Mouse (Mus musculus): ENCODE results near the gene Fstl5. TPM values are rescaled to one million over a fixed set of nuclear protein-coding genes. Genes with fewer than 3 reads are reported as not detected.
"Not testable (repeated sequence)": the region's sequence is repeated elsewhere in the genome, so short reads cannot be mapped to it uniquely, and the experiment has no call there.

Fstl5 gene
- polyA plus RNA-seq, 1 experiment from 2014 or later, result 0.05 TPM

GRCm38 (mm10) chr3:76301026-76301773, 227.1 kb downstream of the Fstl5 start:
- WGBS, result 82% methylated on average over 2 of the region's 2 CpGs
- Histone ChIP-seq H3K36me3 (no peaks in the 10 kb centered on the region), H3K4me2 (no peak overlapping the region), H3K9me3 (replicated peaks) (no peaks in the 10 kb centered on the region), H3K4me1 (replicated peaks) (no peaks in the 10 kb centered on the region), H3K4me3 (no peak overlapping the region), H3K27ac (ENCODE audit: poor library complexity, severe bottlenecking) (no peak overlapping the region), H3K27me3 (replicated peaks) (no peaks in the 10 kb centered on the region), H3K9ac (no peak overlapping the region)
- no peak for ATAC-seq (ENCODE audit: insufficient number of reproducible peaks, low FRiP score)

GRCm38 (mm10) chr3:76316991-76317390, 242.9 kb downstream of the Fstl5 start:
- ATAC-seq (ENCODE audit: insufficient number of reproducible peaks, low FRiP score), result no peak
- no peaks in the 10 kb centered on the region for H3K4me1 ChIP-seq (replicated peaks)
- H3K9ac ChIP-seq, result no peak overlapping the region
- no peak overlapping the region for H3K4me2 ChIP-seq
- H3K4me3 ChIP-seq, result no peak overlapping the region
- H3K36me3 ChIP-seq, result no peaks in the 10 kb centered on the region
- H3K9me3 ChIP-seq (replicated peaks), result no peaks in the 10 kb centered on the region; the same call in 1 of the 2 replicates
- WGBS, result 79% methylated on average over 3 of the region's 3 CpGs
- H3K27me3 ChIP-seq (replicated peaks), result no peaks in the 10 kb centered on the region
- no peak overlapping the region for H3K27ac ChIP-seq (ENCODE audit: poor library complexity, severe bottlenecking)

- no peak overlapping the region for H3K4me2 ChIP-seq
- H3K4me3 ChIP-seq, result no peak overlapping the region
- 82% methylated on average over 4 of the region's 4 CpGs for WGBS
- H3K27me3 ChIP-seq (replicated peaks), result no peaks in the 10 kb centered on the region
- ATAC-seq (ENCODE audit: insufficient number of reproducible peaks, low FRiP score), result no peak
- H3K9ac ChIP-seq, result no peak overlapping the region
- no peaks in the 10 kb centered on the region for H3K36me3 ChIP-seq
- no peaks in the 10 kb centered on the region for H3K4me1 ChIP-seq (replicated peaks)
- no peak overlapping the region for H3K27ac ChIP-seq (ENCODE audit: poor library complexity, severe bottlenecking)
- no peaks in the 10 kb centered on the region; the same call in 1 of the 2 replicates for H3K9me3 ChIP-seq (replicated peaks)
These were observed 245.5 kb downstream of the Fstl5 start for GRCm38 (mm10) chr3:76319531-76319930.

GRCm38 (mm10) chr3:76322431-76322830, 248.4 kb downstream of the Fstl5 start:
- Histone ChIP-seq H3K4me2 (no peak overlapping the region), H3K9me3 (replicated peaks) (no peaks in the 10 kb centered on the region; the same call in 1 of the 2 replicates), H3K9ac (no peak overlapping the region), H3K36me3 (no peaks in the 10 kb centered on the region), H3K27me3 (replicated peaks) (no peaks in the 10 kb centered on the region), H3K4me1 (replicated peaks) (no peaks in the 10 kb centered on the region), H3K27ac (ENCODE audit: poor library complexity, severe bottlenecking) (no peak overlapping the region), H3K4me3 (no peak overlapping the region)
- ATAC-seq (ENCODE audit: insufficient number of reproducible peaks, low FRiP score), result no peak
- WGBS, result 83% methylated on average over 1 of the region's 1 CpGs

- WGBS, result 71% methylated on average over 4 of the region's 4 CpGs
- Histone ChIP-seq H3K27me3 (replicated peaks) (no peaks in the 10 kb centered on the region), H3K9ac (no peak overlapping the region), H3K4me2 (no peak overlapping the region), H3K36me3 (no peaks in the 10 kb centered on the region), H3K4me3 (no peak overlapping the region), H3K4me1 (replicated peaks) (no peaks in the 10 kb centered on the region), H3K9me3 (replicated peaks) (no peaks in the 10 kb centered on the region), H3K27ac (ENCODE audit: poor library complexity, severe bottlenecking) (no peak overlapping the region)
- ATAC-seq (ENCODE audit: insufficient number of reproducible peaks, low FRiP score), result no peak
These were observed 262.9 kb downstream of the Fstl5 start for GRCm38 (mm10) chr3:76336922-76337321.

- Histone ChIP-seq H3K27me3 (replicated peaks) (no peaks in the 10 kb centered on the region), H3K9me3 (replicated peaks) (no peaks in the 10 kb centered on the region), H3K27ac (ENCODE audit: poor library complexity, severe bottlenecking) (no peak overlapping the region), H3K9ac (no peak overlapping the region), H3K4me3 (no peak overlapping the region), H3K4me2 (no peak overlapping the region), H3K4me1 (replicated peaks) (no peaks in the 10 kb centered on the region), H3K36me3 (no peaks in the 10 kb centered on the region)
- ATAC-seq (ENCODE audit: insufficient number of reproducible peaks, low FRiP score), result no peak
These were observed 292.9 kb downstream of the Fstl5 start for GRCm38 (mm10) chr3:76367000-76367399.

GRCm38 (mm10) chr3:76369910-76370309, 295.8 kb downstream of the Fstl5 start:
- H3K4me1 ChIP-seq (replicated peaks), result no peaks in the 10 kb centered on the region
- no peak overlapping the region for H3K27ac ChIP-seq (ENCODE audit: poor library complexity, severe bottlenecking)
- ATAC-seq (ENCODE audit: insufficient number of reproducible peaks, low FRiP score), result no peak
- no peaks in the 10 kb centered on the region for H3K27me3 ChIP-seq (replicated peaks)
- H3K4me2 ChIP-seq, result no peak overlapping the region
- H3K4me3 ChIP-seq, result no peak overlapping the region
- no peaks in the 10 kb centered on the region for H3K36me3 ChIP-seq
- no peak overlapping the region for H3K9ac ChIP-seq
- no peaks in the 10 kb centered on the region for H3K9me3 ChIP-seq (replicated peaks)
- WGBS, result 90% methylated on average over 4 of the region's 4 CpGs

GRCm38 (mm10) chr3:76428775-76429372, 354.8 kb downstream of the Fstl5 start:
- Histone ChIP-seq H3K4me2 (no peak overlapping the region), H3K27me3 (replicated peaks) (no peaks in the 10 kb centered on the region), H3K4me3 (no peak overlapping the region), H3K4me1 (replicated peaks) (no peaks in the 10 kb centered on the region), H3K36me3 (no peaks in the 10 kb centered on the region), H3K27ac (ENCODE audit: poor library complexity, severe bottlenecking) (no peak overlapping the region), H3K9ac (no peak overlapping the region), H3K9me3 (replicated peaks) (no peaks in the 10 kb centered on the region)
- 76% methylated on average over 6 of the region's 6 CpGs for WGBS
- no peak for ATAC-seq (ENCODE audit: insufficient number of reproducible peaks, low FRiP score)

- H3K9me3 ChIP-seq (replicated peaks), result no peaks in the 10 kb centered on the region
- H3K27me3 ChIP-seq (replicated peaks), result no peaks in the 10 kb centered on the region
- no peaks in the 10 kb centered on the region for H3K36me3 ChIP-seq
- no peak for ATAC-seq (ENCODE audit: insufficient number of reproducible peaks, low FRiP score)
- H3K4me2 ChIP-seq, result no peak overlapping the region
- H3K27ac ChIP-seq (ENCODE audit: poor library complexity, severe bottlenecking), result no peak overlapping the region
- H3K4me1 ChIP-seq (replicated peaks), result no peaks in the 10 kb centered on the region
- no peak overlapping the region for H3K9ac ChIP-seq
- H3K4me3 ChIP-seq, result no peak overlapping the region
These were observed 393.3 kb downstream of the Fstl5 start for GRCm38 (mm10) chr3:76467229-76467874.

GRCm38 (mm10) chr3:76468147-76468546, 394.1 kb downstream of the Fstl5 start:
- no peaks in the 10 kb centered on the region for H3K27me3 ChIP-seq (replicated peaks)
- H3K27ac ChIP-seq (ENCODE audit: poor library complexity, severe bottlenecking), result no peak overlapping the region
- no peaks in the 10 kb centered on the region for H3K36me3 ChIP-seq
- H3K9me3 ChIP-seq (replicated peaks), result no peaks in the 10 kb centered on the region
- H3K9ac ChIP-seq, result no peak overlapping the region
- no peaks in the 10 kb centered on the region for H3K4me1 ChIP-seq (replicated peaks)
- no peak for ATAC-seq (ENCODE audit: insufficient number of reproducible peaks, low FRiP score)
- no peak overlapping the region for H3K4me2 ChIP-seq
- 62% methylated on average over 1 of the region's 1 CpGs for WGBS
- H3K4me3 ChIP-seq, result no peak overlapping the region

- H3K4me2 ChIP-seq; H3K9ac ChIP-seq; H3K27me3 ChIP-seq (replicated peaks); H3K4me3 ChIP-seq; H3K4me1 ChIP-seq (replicated peaks); H3K27ac ChIP-seq (ENCODE audit: poor library complexity, severe bottlenecking); ATAC-seq (ENCODE audit: insufficient number of reproducible peaks, low FRiP score); H3K36me3 ChIP-seq: not testable (repeated sequence)
- 55% methylated on average over 3 of the region's 3 CpGs for WGBS
- H3K9me3 ChIP-seq (replicated peaks), result peaks cover 11% of the 10 kb centered on the region
These were observed 433.8 kb downstream of the Fstl5 start for GRCm38 (mm10) chr3:76507891-76508290.
